Mouse (Mus musculus): ENCODE measurements around the gene Prr15l.

Gene Prr15l

GRCm38 (mm10) chr11:96928088-96928487 lies at the start of gene Prr15l:
Prr15l (plus strand) TSS chr11:96928104.
- no peak for DNase-seq (ENCODE audit: low spot score in 2 of 2)

- DNase-seq (ENCODE audit: low spot score in 2 of 2) = no peak
Observed at GRCm38 (mm10) chr11:96878715-96879114, 49.2 kb upstream of the Prr15l start.

- DNase-seq (ENCODE audit: low spot score in 2 of 2) = no peak
Observed at GRCm38 (mm10) chr11:96879359-96879758, 48.5 kb upstream of the Prr15l start.

GRCm38 (mm10) chr11:96880296-96880695 lies 47.6 kb upstream of the Prr15l start:
- DNase-seq (ENCODE audit: low spot score in 2 of 2) = no peak

- DNase-seq (ENCODE audit: low spot score in 2 of 2) = no peak
Observed at GRCm38 (mm10) chr11:96885901-96886340, 42.0 kb upstream of the Prr15l start.

GRCm38 (mm10) chr11:96886942-96887546 lies 40.9 kb upstream of the Prr15l start:
- DNase-seq (ENCODE audit: low spot score in 2 of 2) = no peak

GRCm38 (mm10) chr11:96891784-96892527 lies 35.9 kb upstream of the Prr15l start:
- no peak for DNase-seq (ENCODE audit: low spot score in 2 of 2)

GRCm38 (mm10) chr11:96893203-96893842 lies 34.6 kb upstream of the Prr15l start:
- no peak for DNase-seq (ENCODE audit: low spot score in 2 of 2)

GRCm38 (mm10) chr11:96895886-96896285 lies 32.0 kb upstream of the Prr15l start:
- DNase-seq (ENCODE audit: low spot score in 2 of 2) = no peak

- no peak for DNase-seq (ENCODE audit: low spot score in 2 of 2)
Observed at GRCm38 (mm10) chr11:96899449-96900306, 28.2 kb upstream of the Prr15l start.

- no peak for DNase-seq (ENCODE audit: low spot score in 2 of 2)
Observed at GRCm38 (mm10) chr11:96901332-96901731, 26.6 kb upstream of the Prr15l start.

- DNase-seq (ENCODE audit: low spot score in 2 of 2) = no peak
Observed at GRCm38 (mm10) chr11:96902639-96903635, 25.0 kb upstream of the Prr15l start.

GRCm38 (mm10) chr11:96906431-96907161 lies 21.3 kb upstream of the Prr15l start:
- no peak for DNase-seq (ENCODE audit: low spot score in 2 of 2)

- no peak for DNase-seq (ENCODE audit: low spot score in 2 of 2)
Observed at GRCm38 (mm10) chr11:96908594-96908993, 19.3 kb upstream of the Prr15l start.

- DNase-seq (ENCODE audit: low spot score in 2 of 2) = peak; percentile 72 to 79
Observed at GRCm38 (mm10) chr11:96910003-96910402, 17.9 kb upstream of the Prr15l start.

- no peak for DNase-seq (ENCODE audit: low spot score in 2 of 2)
Observed at GRCm38 (mm10) chr11:96912682-96913081, 15.2 kb upstream of the Prr15l start.

- DNase-seq (ENCODE audit: low spot score in 2 of 2) = peak; percentile 95 to 98
Observed at GRCm38 (mm10) chr11:96916044-96916884, 11.6 kb upstream of the Prr15l start, which contains the start of gene Cdk5rap3. Cdk5rap3 (minus strand) TSS chr11:96916496.

- DNase-seq (ENCODE audit: low spot score in 2 of 2) = no peak
Observed at GRCm38 (mm10) chr11:96916885-96917396, 11.0 kb upstream of the Prr15l start.

- DNase-seq (ENCODE audit: low spot score in 2 of 2) = no peak
Observed at GRCm38 (mm10) chr11:96917415-96917814, 10.5 kb upstream of the Prr15l start.
